Mouse (Mus musculus): ENCODE data around the gene Rpn2. TPM values are rescaled to one million over a fixed set of nuclear protein-coding genes. Genes with fewer than 3 reads are reported as not detected.
A peak's percentile ranks its signal among the peaks of the same experiment; 100 is the strongest.

Rpn2 gene
- polyA plus RNA-seq, 1 experiment = 119 TPM

GRCm38 (mm10) chr2:157320886-157321285 is 42.1 kb downstream of the Rpn2 start:
- H3K4me3 ChIP-seq (ENCODE audit: insufficient read depth, low read length) = no peak overlapping the region
- no peak overlapping the region for H3K27ac ChIP-seq (ENCODE audit: insufficient read depth, low read length)
- TF ChIP-seq CTCF (IDR thresholded peaks at IDR 0.05; ENCODE audit: extremely low read depth, insufficient read depth, low read length) (no peak), POLR2A (IDR thresholded peaks at IDR 0.05; ENCODE audit: extremely low read depth, insufficient read depth, low read length) (no peak)
- no peaks in the 10 kb centered on the region for H3K4me1 ChIP-seq (ENCODE audit: control insufficient read depth, insufficient read depth, low read length)

- H3K27ac ChIP-seq (ENCODE audit: insufficient read depth, low read length) = no peak overlapping the region
- TF ChIP-seq POLR2A (IDR thresholded peaks at IDR 0.05; ENCODE audit: extremely low read depth, insufficient read depth, low read length) = no peak
- TF ChIP-seq CTCF (IDR thresholded peaks at IDR 0.05; ENCODE audit: extremely low read depth, insufficient read depth, low read length) = no peak
- H3K4me1 ChIP-seq (ENCODE audit: control insufficient read depth, insufficient read depth, low read length) = no peaks in the 10 kb centered on the region
- no peak overlapping the region for H3K4me3 ChIP-seq (ENCODE audit: insufficient read depth, low read length)
Measured at GRCm38 (mm10) chr2:157322029-157322766, 43.4 kb downstream of the Rpn2 start.

- Histone ChIP-seq H3K4me3 (ENCODE audit: insufficient read depth, low read length) (no peak overlapping the region), H3K27ac (ENCODE audit: insufficient read depth, low read length) (no peak overlapping the region), H3K4me1 (ENCODE audit: control insufficient read depth, insufficient read depth, low read length) (no peaks in the 10 kb centered on the region)
- TF ChIP-seq CTCF (IDR thresholded peaks at IDR 0.05; ENCODE audit: extremely low read depth, insufficient read depth, low read length) = no peak
- TF ChIP-seq POLR2A (IDR thresholded peaks at IDR 0.05; ENCODE audit: extremely low read depth, insufficient read depth, low read length) = no peak
Measured at GRCm38 (mm10) chr2:157325238-157325637, 46.4 kb downstream of the Rpn2 start.

GRCm38 (mm10) chr2:157328106-157328505 is 49.3 kb downstream of the Rpn2 start:
- Histone ChIP-seq H3K4me3 (ENCODE audit: insufficient read depth, low read length) (no peak overlapping the region), H3K4me1 (ENCODE audit: control insufficient read depth, insufficient read depth, low read length) (no peaks in the 10 kb centered on the region), H3K27ac (ENCODE audit: insufficient read depth, low read length) (no peak overlapping the region)
- TF ChIP-seq CTCF (IDR thresholded peaks at IDR 0.05; ENCODE audit: extremely low read depth, insufficient read depth, low read length) (no peak), POLR2A (IDR thresholded peaks at IDR 0.05; ENCODE audit: extremely low read depth, insufficient read depth, low read length) (no peak)

- H3K27ac ChIP-seq (ENCODE audit: insufficient read depth, low read length) = no peak overlapping the region
Measured at GRCm38 (mm10) chr2:157328570-157328969, 49.8 kb downstream of the Rpn2 start.

GRCm38 (mm10) chr2:157332059-157332458 is 53.2 kb downstream of the Rpn2 start:
- no peak for TF ChIP-seq POLR2A (IDR thresholded peaks at IDR 0.05; ENCODE audit: extremely low read depth, insufficient read depth, low read length)
- TF ChIP-seq CTCF (IDR thresholded peaks at IDR 0.05; ENCODE audit: extremely low read depth, insufficient read depth, low read length) = no peak
- H3K4me3 ChIP-seq (ENCODE audit: insufficient read depth, low read length) = no peak overlapping the region
- no peaks in the 10 kb centered on the region for H3K4me1 ChIP-seq (ENCODE audit: control insufficient read depth, insufficient read depth, low read length)
- no peak overlapping the region for H3K27ac ChIP-seq (ENCODE audit: insufficient read depth, low read length)

More at GRCm38 (mm10) chr2:157328570-157328969, 49.8 kb downstream of the Rpn2 start:
- no peak overlapping the region for H3K4me3 ChIP-seq (ENCODE audit: insufficient read depth, low read length)
- TF ChIP-seq POLR2A (IDR thresholded peaks at IDR 0.05; ENCODE audit: extremely low read depth, insufficient read depth, low read length) (no peak), CTCF (IDR thresholded peaks at IDR 0.05; ENCODE audit: extremely low read depth, insufficient read depth, low read length) (no peak)
- no peaks in the 10 kb centered on the region for H3K4me1 ChIP-seq (ENCODE audit: control insufficient read depth, insufficient read depth, low read length)

- peaks cover 1% of the 10 kb centered on the region; the same call in 1 of the 2 replicates for H3K4me1 ChIP-seq (ENCODE audit: control insufficient read depth, insufficient read depth, low read length)
- no peak overlapping the region for H3K4me3 ChIP-seq (ENCODE audit: insufficient read depth, low read length)
- H3K27ac ChIP-seq (ENCODE audit: insufficient read depth, low read length) = no peak overlapping the region
- TF ChIP-seq POLR2A (IDR thresholded peaks at IDR 0.05; ENCODE audit: extremely low read depth, insufficient read depth, low read length) (no peak), CTCF (IDR thresholded peaks at IDR 0.05; ENCODE audit: extremely low read depth, insufficient read depth, low read length) (peak; percentile 66)
Measured at GRCm38 (mm10) chr2:157338663-157339062, 59.8 kb downstream of the Rpn2 start.

GRCm38 (mm10) chr2:157339532-157339931 is 60.7 kb downstream of the Rpn2 start:
- Histone ChIP-seq H3K27ac (ENCODE audit: insufficient read depth, low read length) (peak overlapping the region; percentile 90), H3K4me1 (ENCODE audit: control insufficient read depth, insufficient read depth, low read length) (peaks cover 1% of the 10 kb centered on the region; the same call in 1 of the 2 replicates), H3K4me3 (ENCODE audit: insufficient read depth, low read length) (no peak overlapping the region)
- TF ChIP-seq CTCF (IDR thresholded peaks at IDR 0.05; ENCODE audit: extremely low read depth, insufficient read depth, low read length) (no peak), POLR2A (IDR thresholded peaks at IDR 0.05; ENCODE audit: extremely low read depth, insufficient read depth, low read length) (no peak)

GRCm38 (mm10) chr2:157340221-157340741 is 61.5 kb downstream of the Rpn2 start:
- no peak for TF ChIP-seq CTCF (IDR thresholded peaks at IDR 0.05; ENCODE audit: extremely low read depth, insufficient read depth, low read length)
- Histone ChIP-seq H3K27ac (ENCODE audit: insufficient read depth, low read length) (peak overlapping the region; percentile 90), H3K4me3 (ENCODE audit: insufficient read depth, low read length) (no peak overlapping the region), H3K4me1 (ENCODE audit: control insufficient read depth, insufficient read depth, low read length) (peaks cover 1% of the 10 kb centered on the region; the same call in 1 of the 2 replicates)
